Mouse (Mus musculus) gastrocnemius, adult 18-20 months (tissue): ENCODE measurements around the gene Rdh7. TPM values are rescaled to one million over a fixed set of nuclear protein-coding genes. Genes with fewer than 3 reads are reported as not detected.
"Not testable (repeated sequence)": the region's sequence is repeated elsewhere in the genome, so short reads cannot be mapped to it uniquely, and the experiment has no call there.

Experiments used
- DNase-seq: peaks from one replicate; pipeline ENCODE4 v3.0.0; 2021; ENCODE audit warnings: low spot score
- long read RNA-seq, 2 experiments: library from polyadenylated mRNA; stranded (forward); transcript quantifications; one replicate each; pipeline ENCODE4 v2.0.0; 2021
- total RNA-seq, 2 experiments: library from RNA; stranded (reverse); gene quantifications; 2 replicates each; pipeline ENCODE4 v1.2.3; 2021

Gene Rdh7
- total RNA-seq, result under 1 TPM in 1 of 2 experiments, not detected in 1; 0.38 TPM
- long read RNA-seq, experiment 1, result 0 reads
- long read RNA-seq, experiment 2, result 0 reads

DNA sequence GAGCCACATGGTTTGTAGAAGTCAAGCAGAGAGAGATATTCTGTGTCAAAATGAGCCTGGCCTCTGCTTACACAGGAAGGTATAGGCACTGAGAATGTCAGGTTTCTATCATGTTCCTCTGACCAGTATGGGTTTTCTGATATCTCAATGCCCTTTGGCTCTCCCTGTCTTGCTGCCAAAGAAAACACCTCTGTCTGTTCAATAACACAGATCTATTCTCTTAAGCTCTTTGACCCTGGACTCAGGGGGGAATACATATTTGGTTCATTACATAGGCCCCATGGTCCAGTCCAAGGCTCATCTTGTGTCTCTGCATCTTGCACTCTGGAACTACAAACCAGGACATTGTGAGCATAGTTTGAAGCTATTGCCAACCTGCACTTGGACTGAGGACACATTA is at the start of gene Rdh7:
Gene Rdh7, minus strand, starts transcription at position 213 of the 400 bp plus-strand sequence.
- no peak for DNase-seq

DNA sequence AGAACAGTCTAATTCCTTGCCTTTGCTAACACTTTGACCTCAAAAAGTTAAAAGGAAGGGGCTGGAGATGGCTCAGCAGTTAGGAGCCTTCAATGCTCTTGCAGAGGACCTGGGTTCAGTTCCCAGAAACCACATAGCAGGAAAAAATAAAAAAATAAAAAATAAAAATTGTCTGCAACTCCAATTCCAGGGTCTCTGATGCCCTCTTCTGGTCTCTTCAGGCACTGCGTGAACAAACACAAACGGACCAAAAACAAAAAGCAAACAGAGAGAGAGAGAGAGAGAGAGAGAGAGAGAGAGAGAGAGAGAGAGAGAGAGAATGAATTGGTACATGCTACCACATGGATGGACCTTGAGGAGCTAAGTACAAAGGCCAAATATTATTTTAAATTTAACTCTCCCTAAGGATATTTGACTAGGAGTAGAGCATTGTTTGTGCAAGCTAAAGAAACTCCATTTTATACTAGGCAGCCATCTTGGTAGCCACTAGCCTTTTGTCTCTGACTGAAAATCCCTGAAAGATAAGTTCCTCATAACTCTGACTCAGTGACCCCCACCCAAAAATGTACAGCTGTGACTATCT is 48.9 kb upstream of the Rdh7 start:
- peak; percentile 58 for DNase-seq

GRCm38 (mm10) chr10:127936747-127937409 is 48.3 kb upstream of the Rdh7 start:
- no peak for DNase-seq

GRCm38 (mm10) chr10:127936271-127936670 is 47.7 kb upstream of the Rdh7 start:
- DNase-seq, result no peak

DNA sequence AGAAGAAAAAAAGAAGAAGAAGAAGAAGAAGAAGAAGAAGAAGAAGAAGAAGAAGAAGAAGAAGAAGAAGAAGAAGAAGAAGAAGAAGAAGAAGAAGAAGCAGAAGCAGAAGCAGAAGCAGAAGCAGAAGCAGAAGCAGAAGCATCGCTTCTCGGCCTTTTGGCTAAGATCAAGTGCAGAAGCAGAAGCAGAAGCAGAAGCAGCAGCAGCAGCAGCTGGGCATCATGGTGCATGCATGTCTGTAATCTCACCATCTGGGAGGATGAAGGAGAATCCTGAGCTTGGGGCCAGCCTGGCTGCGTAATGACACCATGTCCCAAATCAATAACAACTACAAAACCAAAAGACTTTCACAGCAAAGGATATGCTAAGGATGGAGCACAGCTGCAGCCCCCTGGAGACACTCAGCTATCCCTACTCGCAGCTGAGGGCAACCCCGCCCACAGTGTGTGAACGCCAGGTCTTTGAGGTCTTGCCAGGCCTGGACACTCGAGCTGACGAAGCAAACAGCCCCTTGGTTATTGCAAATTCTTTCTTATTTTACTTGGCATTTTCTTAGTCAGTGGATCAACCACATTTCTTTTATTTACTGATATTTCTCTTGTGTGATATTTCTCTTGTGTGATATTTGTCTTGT is 43.8 kb upstream of the Rdh7 start:
- DNase-seq, result peak; percentile 47

- no peak for DNase-seq
Measured at GRCm38 (mm10) chr10:127927737-127928136, 39.1 kb upstream of the Rdh7 start.

GRCm38 (mm10) chr10:127924597-127925378 is 36.2 kb upstream of the Rdh7 start:
- no peak for DNase-seq

DNA sequence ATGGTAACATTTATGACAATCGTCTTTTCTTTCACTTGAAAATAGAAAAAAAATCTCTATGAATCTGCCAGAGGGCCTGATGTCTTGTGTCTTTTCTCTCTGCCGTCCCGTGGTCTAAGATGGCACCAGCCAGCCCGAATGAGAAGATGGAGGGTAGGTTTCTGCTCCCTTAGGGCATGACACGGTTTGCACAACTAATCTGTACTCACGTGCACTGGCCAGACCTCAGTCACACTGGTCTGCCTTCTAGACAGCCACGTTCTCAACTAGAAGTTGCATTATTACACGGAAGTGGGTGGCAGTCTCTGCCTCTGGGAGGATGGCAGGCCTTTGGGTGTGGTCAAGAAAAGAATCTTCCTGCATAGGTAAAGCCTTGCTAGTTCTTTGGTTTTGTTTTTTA is 34.4 kb upstream of the Rdh7 start:
- DNase-seq, result no peak

GRCm38 (mm10) chr10:127922241-127922640 is 33.6 kb upstream of the Rdh7 start:
- no peak for DNase-seq

DNA sequence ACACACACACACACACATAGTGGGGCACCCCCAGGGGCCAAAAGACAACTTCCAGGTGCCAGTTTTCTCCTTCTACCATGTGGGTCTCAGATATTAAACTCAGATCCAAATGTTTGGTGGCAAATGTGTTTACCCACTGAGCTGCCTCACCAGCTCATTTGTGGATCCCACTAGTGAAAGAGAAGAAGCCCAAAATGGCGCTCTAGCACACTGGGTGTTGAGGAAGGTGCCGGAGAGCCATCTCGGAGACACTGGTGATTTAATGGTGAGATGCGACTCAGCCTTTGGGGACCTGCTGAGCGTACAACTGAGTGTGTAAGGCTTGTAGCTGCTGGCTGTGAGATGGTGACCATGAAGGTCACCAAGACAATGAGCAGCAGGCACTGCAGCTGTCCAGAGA is 29.0 kb upstream of the Rdh7 start:
- DNase-seq, result no peak

DNA sequence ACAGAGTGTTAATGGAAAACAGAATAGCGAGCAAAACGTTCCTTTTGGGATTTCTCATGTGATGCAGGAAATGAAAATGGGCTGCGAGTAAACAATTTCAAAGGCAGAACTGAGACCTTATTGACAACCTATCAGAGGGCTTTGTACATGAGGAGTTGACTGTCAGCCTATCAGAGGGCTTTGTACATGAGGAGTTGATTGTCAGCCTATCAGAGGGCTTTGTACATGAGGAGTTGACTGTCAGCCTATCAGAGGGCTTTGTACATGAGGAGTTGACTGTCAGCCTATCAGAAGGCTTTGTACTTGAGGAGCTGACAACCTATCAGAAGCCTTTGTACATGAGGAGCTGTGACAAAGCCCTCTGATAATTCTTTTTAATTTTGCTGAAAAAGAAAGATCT is 28.6 kb upstream of the Rdh7 start:
- not testable (repeated sequence) for DNase-seq

- DNase-seq, result no peak
Measured at GRCm38 (mm10) chr10:127915578-127915977, 27.0 kb upstream of the Rdh7 start.

- no peak for DNase-seq
Measured at GRCm38 (mm10) chr10:127907386-127907951, 18.9 kb upstream of the Rdh7 start.

GRCm38 (mm10) chr10:127906138-127906537 is 17.5 kb upstream of the Rdh7 start:
- DNase-seq, result no peak

GRCm38 (mm10) chr10:127904718-127905446 is 16.3 kb upstream of the Rdh7 start:
- DNase-seq, result no peak

DNA sequence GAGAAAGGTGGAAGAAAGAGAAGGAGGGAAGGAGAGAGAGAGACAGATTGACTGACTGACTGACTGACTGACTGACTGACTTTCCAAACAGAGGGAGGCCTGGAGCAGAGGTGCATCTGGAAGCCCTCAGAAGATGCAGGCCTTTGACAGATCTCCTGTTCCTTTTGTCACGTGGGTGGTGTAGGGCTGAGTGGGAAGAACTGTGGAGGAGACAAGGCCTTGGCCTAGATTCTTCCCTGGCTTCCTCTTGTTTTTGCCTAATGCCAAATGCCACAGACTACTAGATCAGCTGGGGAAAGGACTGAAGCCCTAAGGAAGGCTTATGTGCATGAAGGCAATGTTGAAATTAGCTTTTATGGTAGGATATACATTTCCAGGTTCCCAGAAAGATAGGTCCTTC is 14.5 kb upstream of the Rdh7 start:
- DNase-seq, result no peak

DNA sequence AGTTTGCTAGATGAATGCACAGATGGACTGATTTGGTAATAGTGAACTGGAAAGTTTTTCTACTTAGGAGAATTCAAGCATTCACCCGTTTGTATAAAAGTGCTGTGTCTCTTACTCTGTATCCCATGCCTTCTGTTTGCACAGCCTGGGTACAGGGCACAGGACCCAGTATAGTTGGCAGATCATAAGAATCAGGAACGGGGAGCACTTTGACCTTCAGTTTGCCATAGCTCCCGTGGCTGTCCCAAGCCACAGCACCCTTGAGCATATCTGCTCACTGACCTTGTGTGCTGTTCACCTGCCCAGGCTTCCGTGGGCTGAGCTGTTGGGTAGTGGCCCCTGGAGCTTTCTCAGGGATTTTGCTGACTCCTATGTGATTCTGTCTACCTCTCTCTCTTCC is 13.1 kb upstream of the Rdh7 start:
- DNase-seq, result no peak

DNA sequence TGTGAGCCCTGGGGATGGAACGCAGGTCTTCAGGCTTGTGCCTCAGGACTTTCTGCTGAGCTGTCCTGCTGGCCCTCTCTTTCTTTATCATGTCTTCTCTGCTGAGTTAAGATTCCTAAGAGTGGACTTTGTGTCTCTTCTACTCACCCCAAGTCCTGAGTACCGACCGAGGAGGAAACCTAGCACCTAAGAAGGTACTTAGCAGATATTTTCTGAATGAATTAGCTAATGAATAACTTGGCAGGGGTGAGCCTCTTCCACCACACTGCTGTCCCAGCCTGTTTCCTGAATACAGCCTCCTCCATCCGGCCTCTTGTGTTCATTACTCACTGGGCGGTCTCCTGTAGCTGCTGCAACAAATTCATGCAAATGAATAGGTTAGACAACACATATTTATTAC is 11.2 kb upstream of the Rdh7 start:
- no peak for DNase-seq

GRCm38 (mm10) chr10:127898218-127898617 is 9.6 kb upstream of the Rdh7 start, which contains the start of gene Sdr9c7:
Sdr9c7 (plus strand) TSS chr10:127898518.
- DNase-seq, result no peak

GRCm38 (mm10) chr10:127897506-127897905 is 8.9 kb upstream of the Rdh7 start:
- no peak for DNase-seq

- DNase-seq, result no peak
Measured at GRCm38 (mm10) chr10:127896705-127897104, 8.1 kb upstream of the Rdh7 start.
